Mouse (Mus musculus) liver, embryonic 16.5 days (tissue): ENCODE data around the gene Tuba3a. TPM values are rescaled to one million over a fixed set of nuclear protein-coding genes. Genes with fewer than 3 reads are reported as not detected.

Source experiments
- ATAC-seq: fragments of 200-750 bp; cut with Nextera tagmentation; 2 replicates; pipeline ENCODE4 v1.8.0; 2017; ENCODE audit warnings: low read depth, mild to moderate bottlenecking, moderate number of reproducible peaks, moderate library complexity
- H3K27ac ChIP-seq: fragments of 300-500 bp; sonication (generic); 2 replicates; pipeline ENCODE4 v1.5.1; 2014; ENCODE audit warnings: mild to moderate bottlenecking, low read length
- H3K27me3 ChIP-seq: fragments of 300-500 bp; sonication (generic); 2 replicates; pipeline ENCODE4 v1.6.1; 2014; ENCODE audit warnings: low read depth, low read length, mixed read lengths; ENCODE audit not compliant: control insufficient read depth, insufficient read depth
- H3K36me3 ChIP-seq: fragments of 300-500 bp; sonication (generic); 2 replicates; pipeline ENCODE4 v1.6.1; 2014; ENCODE audit warnings: mild to moderate bottlenecking; ENCODE audit not compliant: control insufficient read depth, insufficient read depth
- H3K4me1 ChIP-seq: fragments of 300-500 bp; sonication (generic); 2 replicates; pipeline ENCODE4 v1.6.1; 2014; ENCODE audit warnings: low read depth, low read length, mixed read lengths; ENCODE audit not compliant: control insufficient read depth
- H3K4me2 ChIP-seq: fragments of 300-500 bp; sonication (generic); 2 replicates; pipeline ENCODE4 v1.6.1; 2014; ENCODE audit warnings: low read depth, low read length, mixed read lengths
- H3K4me3 ChIP-seq: fragments of 300-500 bp; sonication (generic); 2 replicates; pipeline ENCODE4 v1.5.1; 2014; ENCODE audit warnings: low read depth, mild to moderate bottlenecking, low read length
- H3K9ac ChIP-seq: fragments of 300-500 bp; sonication (generic); 2 replicates; pipeline ENCODE4 v1.6.1; 2014; ENCODE audit warnings: low read depth, low read length
- H3K9me3 ChIP-seq: fragments of 300-500 bp; sonication (generic); replicated peaks from 2 replicates; pipeline ENCODE4 v1.6.1; 2016; ENCODE audit warnings: low read length; ENCODE audit not compliant: control insufficient read depth
- WGBS: fragments of 180-500 bp; shearing (Covaris S2); extraction: QIAGEN DNeasy Blood & Tissue Kit; methylation state at CpG from one replicate; pipeline ENCODE4 v1.1.7; 2014; ENCODE audit not compliant: insufficient replicate concordance; 5-methylcytosine and 5-hydroxymethylcytosine counted together
- polyA plus RNA-seq: library from polyadenylated mRNA; unstranded; fragments of >200 nt; fragmentation: Nextera tagmentation; extraction: Ambion mirVana; gene quantifications from 2 replicates; pipeline ENCODE4 v1.2.1, GENCODE M21; 2015

Gene Tuba3a
- polyA plus RNA-seq, 1 experiment from 2014 or later, result not detected

- H3K27ac ChIP-seq, result no peak overlapping the region
- WGBS, result 72% methylated on average over 24 of the region's 24 CpGs
- ATAC-seq, result peak; percentile 37; the same call in 1 of the 2 replicates
Observed at GRCm38 (mm10) chr6:125302231-125302982, 16.6 kb upstream of the Tuba3a start.

GRCm38 (mm10) chr6:125300982-125301381, 15.1 kb upstream of the Tuba3a start:
- Histone ChIP-seq H3K9me3 (no peaks in the 10 kb centered on the region), H3K36me3 (no peaks in the 10 kb centered on the region), H3K4me3 (no peak overlapping the region), H3K4me2 (no peak overlapping the region), H3K9ac (no peak overlapping the region), H3K27me3 (no peaks in the 10 kb centered on the region), H3K27ac (no peak overlapping the region), H3K4me1 (no peaks in the 10 kb centered on the region)
- 68% methylated on average over 1 of the region's 1 CpGs for WGBS
- no peak for ATAC-seq

More at GRCm38 (mm10) chr6:125302231-125302982, 16.6 kb upstream of the Tuba3a start:
- H3K4me3 ChIP-seq, result no peak overlapping the region
- H3K4me2 ChIP-seq, result no peak overlapping the region
- H3K9ac ChIP-seq, result no peak overlapping the region
- no peaks in the 10 kb centered on the region for H3K4me1 ChIP-seq
- no peaks in the 10 kb centered on the region for H3K27me3 ChIP-seq
- H3K36me3 ChIP-seq, result peaks cover 3% of the 10 kb centered on the region; the same call in 1 of the 2 replicates
- no peaks in the 10 kb centered on the region for H3K9me3 ChIP-seq

GRCm38 (mm10) chr6:125297149-125297820, 11.4 kb upstream of the Tuba3a start:
- no peaks in the 10 kb centered on the region for H3K4me1 ChIP-seq
- no peak overlapping the region for H3K4me3 ChIP-seq
- no peaks in the 10 kb centered on the region for H3K27me3 ChIP-seq
- no peak overlapping the region for H3K27ac ChIP-seq
- H3K9me3 ChIP-seq, result no peaks in the 10 kb centered on the region
- 36% methylated on average over 5 of the region's 5 CpGs for WGBS
- no peak overlapping the region for H3K4me2 ChIP-seq
- H3K36me3 ChIP-seq, result no peaks in the 10 kb centered on the region
- no peak overlapping the region for H3K9ac ChIP-seq
- no peak for ATAC-seq

GRCm38 (mm10) chr6:125294049-125294448, 8.2 kb upstream of the Tuba3a start:
- no peaks in the 10 kb centered on the region for H3K4me1 ChIP-seq
- H3K36me3 ChIP-seq, result no peaks in the 10 kb centered on the region
- no peaks in the 10 kb centered on the region for H3K9me3 ChIP-seq
- no peak for ATAC-seq
- no peak overlapping the region for H3K4me2 ChIP-seq
- H3K27me3 ChIP-seq, result no peaks in the 10 kb centered on the region
- no peak overlapping the region for H3K4me3 ChIP-seq
- 68% methylated on average over 4 of the region's 4 CpGs for WGBS
- H3K27ac ChIP-seq, result no peak overlapping the region
- no peak overlapping the region for H3K9ac ChIP-seq

GRCm38 (mm10) chr6:125292256-125292655, 6.4 kb upstream of the Tuba3a start:
- no peak overlapping the region for H3K4me2 ChIP-seq
- no peaks in the 10 kb centered on the region for H3K9me3 ChIP-seq
- no peak overlapping the region for H3K9ac ChIP-seq
- H3K27ac ChIP-seq, result no peak overlapping the region
- H3K4me3 ChIP-seq, result no peak overlapping the region
- 59% methylated on average over 7 of the region's 7 CpGs for WGBS
- ATAC-seq, result peak; percentile 56
- H3K4me1 ChIP-seq, result no peaks in the 10 kb centered on the region
- H3K36me3 ChIP-seq, result no peaks in the 10 kb centered on the region
- no peaks in the 10 kb centered on the region for H3K27me3 ChIP-seq

GRCm38 (mm10) chr6:125291329-125291728, 5.5 kb upstream of the Tuba3a start:
- Histone ChIP-seq H3K4me3 (no peak overlapping the region), H3K4me1 (no peaks in the 10 kb centered on the region), H3K27ac (no peak overlapping the region), H3K4me2 (no peak overlapping the region), H3K9ac (no peak overlapping the region), H3K27me3 (no peaks in the 10 kb centered on the region), H3K36me3 (no peaks in the 10 kb centered on the region), H3K9me3 (no peaks in the 10 kb centered on the region)
- WGBS, result 70% methylated on average over 4 of the region's 4 CpGs
- no peak for ATAC-seq

GRCm38 (mm10) chr6:125288730-125289129, 2.9 kb upstream of the Tuba3a start:
- ATAC-seq, result no peak
- Histone ChIP-seq H3K36me3 (no peaks in the 10 kb centered on the region), H3K9ac (no peak overlapping the region), H3K4me2 (no peak overlapping the region), H3K27ac (no peak overlapping the region), H3K4me1 (no peaks in the 10 kb centered on the region), H3K27me3 (no peaks in the 10 kb centered on the region), H3K4me3 (no peak overlapping the region), H3K9me3 (0 out of 2 replicates have a peak, but pooled peaks cover 3% of the 10 kb centered on the region)
- 53% methylated on average over 5 of the region's 5 CpGs for WGBS

- 65% methylated on average over 4 of the region's 4 CpGs for WGBS
- Histone ChIP-seq H3K36me3 (no peaks in the 10 kb centered on the region), H3K4me3 (no peak overlapping the region), H3K27ac (no peak overlapping the region), H3K27me3 (no peaks in the 10 kb centered on the region), H3K4me2 (no peak overlapping the region), H3K4me1 (no peaks in the 10 kb centered on the region), H3K9me3 (0 out of 2 replicates have a peak, but pooled peaks cover 3% of the 10 kb centered on the region), H3K9ac (no peak overlapping the region)
- no peak for ATAC-seq
Observed at GRCm38 (mm10) chr6:125286944-125287343, 1.1 kb upstream of the Tuba3a start.

- ATAC-seq, result no peak
- WGBS, result 72% methylated on average over 7 of the region's 7 CpGs
Observed at GRCm38 (mm10) chr6:125284751-125285150, 1.1 kb downstream of the Tuba3a start.

More at GRCm38 (mm10) chr6:125284751-125285150, 1.1 kb downstream of the Tuba3a start:
- Histone ChIP-seq H3K4me1 (no peaks in the 10 kb centered on the region), H3K27me3 (no peaks in the 10 kb centered on the region), H3K4me3 (no peak overlapping the region), H3K4me2 (no peak overlapping the region), H3K9ac (no peak overlapping the region), H3K36me3 (no peaks in the 10 kb centered on the region), H3K27ac (no peak overlapping the region), H3K9me3 (0 out of 2 replicates have a peak, but pooled peaks cover 3% of the 10 kb centered on the region)
